Mouse (Mus musculus): Measurements from ENCODE around the gene Dgat2. TPM values are rescaled to one million over a fixed set of nuclear protein-coding genes. Genes with fewer than 3 reads are reported as not detected.

The Dgat2 gene
- polyA plus RNA-seq, 1 experiment: 12.7 TPM

- no peak for DNase-seq (ENCODE audit: low read depth)
- TF ChIP-seq POLR2A (IDR thresholded peaks at IDR 0.05; ENCODE audit: borderline replicate concordance, extremely low read depth, insufficient read depth, insufficient read length, poor library complexity, severe bottlenecking): no peak
- TF ChIP-seq CTCF (IDR thresholded peaks at IDR 0.05; ENCODE audit: borderline replicate concordance, extremely low read depth, insufficient read depth, insufficient read length): no peak
Observed at GRCm38 (mm10) chr7:99160995-99161394, 21.5 kb downstream of the Dgat2 start.

- DNase-seq (ENCODE audit: low read depth): no peak
- no peak for TF ChIP-seq POLR2A (IDR thresholded peaks at IDR 0.05; ENCODE audit: borderline replicate concordance, extremely low read depth, insufficient read depth, insufficient read length, poor library complexity, severe bottlenecking)
- TF ChIP-seq CTCF (IDR thresholded peaks at IDR 0.05; ENCODE audit: borderline replicate concordance, extremely low read depth, insufficient read depth, insufficient read length): no peak
Observed at GRCm38 (mm10) chr7:99159446-99159845, 23.1 kb downstream of the Dgat2 start.

GRCm38 (mm10) chr7:99158904-99159303, 23.6 kb downstream of the Dgat2 start:
- no peak for TF ChIP-seq CTCF (IDR thresholded peaks at IDR 0.05; ENCODE audit: borderline replicate concordance, extremely low read depth, insufficient read depth, insufficient read length)
- TF ChIP-seq POLR2A (IDR thresholded peaks at IDR 0.05; ENCODE audit: borderline replicate concordance, extremely low read depth, insufficient read depth, insufficient read length, poor library complexity, severe bottlenecking): no peak

GRCm38 (mm10) chr7:99158011-99158410, 24.5 kb downstream of the Dgat2 start:
- no peak for DNase-seq (ENCODE audit: low read depth)
- TF ChIP-seq POLR2A (IDR thresholded peaks at IDR 0.05; ENCODE audit: borderline replicate concordance, extremely low read depth, insufficient read depth, insufficient read length, poor library complexity, severe bottlenecking): no peak
- TF ChIP-seq CTCF (IDR thresholded peaks at IDR 0.05; ENCODE audit: borderline replicate concordance, extremely low read depth, insufficient read depth, insufficient read length): no peak

More at GRCm38 (mm10) chr7:99158904-99159303, 23.6 kb downstream of the Dgat2 start:
- DNase-seq (ENCODE audit: low read depth): no peak

- DNase-seq (ENCODE audit: low read depth): no peak
- TF ChIP-seq POLR2A (IDR thresholded peaks at IDR 0.05; ENCODE audit: borderline replicate concordance, extremely low read depth, insufficient read depth, insufficient read length, poor library complexity, severe bottlenecking): no peak
- no peak for TF ChIP-seq CTCF (IDR thresholded peaks at IDR 0.05; ENCODE audit: borderline replicate concordance, extremely low read depth, insufficient read depth, insufficient read length)
Observed at GRCm38 (mm10) chr7:99156737-99157136, 25.8 kb downstream of the Dgat2 start.

GRCm38 (mm10) chr7:99155311-99156289, 26.9 kb downstream of the Dgat2 start:
- TF ChIP-seq CTCF (IDR thresholded peaks at IDR 0.05; ENCODE audit: borderline replicate concordance, extremely low read depth, insufficient read depth, insufficient read length) (no peak), POLR2A (IDR thresholded peaks at IDR 0.05; ENCODE audit: borderline replicate concordance, extremely low read depth, insufficient read depth, insufficient read length, poor library complexity, severe bottlenecking) (no peak)
- DNase-seq (ENCODE audit: low read depth): peak; percentile 77

- peak; percentile 49 for DNase-seq (ENCODE audit: low read depth)
- TF ChIP-seq CTCF (IDR thresholded peaks at IDR 0.05; ENCODE audit: borderline replicate concordance, extremely low read depth, insufficient read depth, insufficient read length) (no peak), POLR2A (IDR thresholded peaks at IDR 0.05; ENCODE audit: borderline replicate concordance, extremely low read depth, insufficient read depth, insufficient read length, poor library complexity, severe bottlenecking) (no peak)
Observed at GRCm38 (mm10) chr7:99154648-99155151, 27.8 kb downstream of the Dgat2 start.

- no peak for DNase-seq (ENCODE audit: low read depth)
- TF ChIP-seq POLR2A (IDR thresholded peaks at IDR 0.05; ENCODE audit: borderline replicate concordance, extremely low read depth, insufficient read depth, insufficient read length, poor library complexity, severe bottlenecking): no peak
Observed at GRCm38 (mm10) chr7:99153686-99154202, 28.8 kb downstream of the Dgat2 start.

GRCm38 (mm10) chr7:99152756-99153155, 29.8 kb downstream of the Dgat2 start:
- TF ChIP-seq CTCF (IDR thresholded peaks at IDR 0.05; ENCODE audit: borderline replicate concordance, extremely low read depth, insufficient read depth, insufficient read length) (no peak), POLR2A (IDR thresholded peaks at IDR 0.05; ENCODE audit: borderline replicate concordance, extremely low read depth, insufficient read depth, insufficient read length, poor library complexity, severe bottlenecking) (no peak)
- no peak for DNase-seq (ENCODE audit: low read depth)

- peak; percentile 97 for DNase-seq (ENCODE audit: low read depth)
- TF ChIP-seq CTCF (IDR thresholded peaks at IDR 0.05; ENCODE audit: borderline replicate concordance, extremely low read depth, insufficient read depth, insufficient read length) (peak; percentile 88), POLR2A (IDR thresholded peaks at IDR 0.05; ENCODE audit: borderline replicate concordance, extremely low read depth, insufficient read depth, insufficient read length, poor library complexity, severe bottlenecking) (no peak)
Observed at GRCm38 (mm10) chr7:99151342-99151741, 31.2 kb downstream of the Dgat2 start.

GRCm38 (mm10) chr7:99149017-99149416, 33.5 kb downstream of the Dgat2 start:
- no peak for DNase-seq (ENCODE audit: low read depth)
- no peak for TF ChIP-seq CTCF (IDR thresholded peaks at IDR 0.05; ENCODE audit: borderline replicate concordance, extremely low read depth, insufficient read depth, insufficient read length)
- no peak for TF ChIP-seq POLR2A (IDR thresholded peaks at IDR 0.05; ENCODE audit: borderline replicate concordance, extremely low read depth, insufficient read depth, insufficient read length, poor library complexity, severe bottlenecking)

Measured in brain, embryonic 14.5 days (tissue).